Mouse (Mus musculus) G1E (cell line): Measurements from ENCODE around the gene Rpl3l.

Source experiments
- CTCF ChIP-seq: IDR thresholded peaks from 2 replicates; pipeline ENCODE4 v1.5.1; 2012; ENCODE audit warnings: low read depth, low read length, inconsistent platforms, mixed read lengths
- GATA1 ChIP-seq: IDR thresholded peaks from 2 replicates; pipeline ENCODE4 v1.6.1; 2012; ENCODE audit warnings: borderline replicate concordance, low read length, inconsistent platforms, mixed read lengths
- GATA2 ChIP-seq: IDR thresholded peaks from 2 replicates; pipeline ENCODE4 v1.6.1; 2012; ENCODE audit warnings: low read depth, low read length, inconsistent platforms, borderline replicate concordance
- TAL1 ChIP-seq: conservative IDR thresholded peaks from 2 replicates; pipeline ENCODE4 v1.6.1; 2012; ENCODE audit warnings: low read depth, low read length, inconsistent platforms, mixed read lengths

GRCm38 (mm10) chr17:24765016-24765905 lies 37.6 kb downstream of the Rpl3l start:
- TF ChIP-seq CTCF (no peak), GATA2 (no peak), GATA1 (no peak), TAL1 (no peak)
